Mouse (Mus musculus) 3T3-L1 (cell line): ENCODE data around the gene Fcgrt.
"Not testable (repeated sequence)": the region's sequence is repeated elsewhere in the genome, so short reads cannot be mapped to it uniquely, and the experiment has no call there.

Experiments used
- DNase-seq: peaks from one replicate; pipeline ENCODE4 v3.0.0-alpha.2; 2015; ENCODE audit warnings: low read depth, low spot score

The Fcgrt gene

DNA sequence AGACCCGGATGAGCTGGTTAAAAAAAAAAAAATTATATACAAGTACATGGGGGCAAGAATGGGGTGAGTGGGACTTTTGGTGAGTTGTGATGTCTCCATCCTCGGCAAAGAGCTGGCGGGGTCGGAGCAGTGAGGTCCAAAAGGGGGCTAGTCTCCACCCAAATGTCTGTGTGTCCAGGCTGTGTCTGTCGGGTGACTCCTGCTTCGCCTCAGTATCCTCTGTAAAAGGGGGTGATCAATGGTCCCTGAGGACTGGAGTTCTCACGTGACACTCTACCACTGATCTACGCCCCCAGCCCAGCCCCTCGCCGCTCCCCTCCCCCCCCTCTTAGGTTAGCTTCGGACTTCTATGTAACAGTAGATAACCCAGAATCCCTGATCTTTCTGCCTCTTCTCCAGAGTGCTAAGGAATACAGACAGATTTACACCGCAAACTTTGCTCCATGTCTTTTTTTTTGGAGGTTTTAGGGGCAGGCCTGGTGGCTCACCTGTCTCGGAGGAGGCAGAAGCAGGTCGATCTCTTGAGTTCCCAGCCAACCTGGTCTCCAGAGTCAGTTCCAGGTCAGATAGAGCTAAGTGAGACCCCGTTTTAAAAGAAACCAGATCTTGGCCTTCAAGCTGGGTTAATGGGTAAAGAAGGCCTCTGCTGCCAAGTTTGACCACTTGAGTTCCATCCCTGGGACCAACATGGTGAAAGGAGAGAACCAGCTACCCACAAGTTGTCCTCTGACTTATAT is 26.3 kb upstream of the Fcgrt start:
- no peak for DNase-seq

GRCm38 (mm10) chr7:45129318-45129717 is 25.7 kb upstream of the Fcgrt start:
- peak; percentile 73 for DNase-seq

GRCm38 (mm10) chr7:45128624-45129246 is 25.1 kb upstream of the Fcgrt start, which contains the start of gene Rpl13a:
Gene Rpl13a, minus strand, starts transcription at chr7:45128761.
- DNase-seq, result peak; percentile 98

DNA sequence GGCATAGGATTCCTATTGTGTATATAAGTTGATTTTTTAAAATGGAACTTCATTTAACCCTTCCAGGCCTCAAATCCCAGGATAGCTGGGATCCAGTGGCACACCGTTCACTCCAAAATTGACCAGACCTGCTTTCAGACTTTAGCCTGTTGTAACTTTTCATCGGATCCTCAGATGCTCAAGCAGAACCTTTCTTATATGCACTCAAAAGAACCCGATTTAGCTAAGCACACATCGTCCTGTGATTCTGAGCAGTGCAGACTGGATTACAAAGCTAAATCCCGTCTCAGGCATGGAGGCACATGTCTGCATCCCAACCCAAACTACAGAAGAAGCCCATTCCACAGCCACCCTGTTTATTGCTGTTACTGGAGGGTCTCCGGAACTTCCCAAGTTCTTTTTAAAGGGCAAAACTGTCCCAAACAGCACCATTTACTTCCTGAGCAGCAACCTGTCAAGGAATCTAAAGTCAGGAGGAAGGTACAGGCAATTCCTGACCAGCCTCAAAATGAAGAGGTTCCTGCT is 24.1 kb upstream of the Fcgrt start:
- peak; percentile 22 for DNase-seq

DNA sequence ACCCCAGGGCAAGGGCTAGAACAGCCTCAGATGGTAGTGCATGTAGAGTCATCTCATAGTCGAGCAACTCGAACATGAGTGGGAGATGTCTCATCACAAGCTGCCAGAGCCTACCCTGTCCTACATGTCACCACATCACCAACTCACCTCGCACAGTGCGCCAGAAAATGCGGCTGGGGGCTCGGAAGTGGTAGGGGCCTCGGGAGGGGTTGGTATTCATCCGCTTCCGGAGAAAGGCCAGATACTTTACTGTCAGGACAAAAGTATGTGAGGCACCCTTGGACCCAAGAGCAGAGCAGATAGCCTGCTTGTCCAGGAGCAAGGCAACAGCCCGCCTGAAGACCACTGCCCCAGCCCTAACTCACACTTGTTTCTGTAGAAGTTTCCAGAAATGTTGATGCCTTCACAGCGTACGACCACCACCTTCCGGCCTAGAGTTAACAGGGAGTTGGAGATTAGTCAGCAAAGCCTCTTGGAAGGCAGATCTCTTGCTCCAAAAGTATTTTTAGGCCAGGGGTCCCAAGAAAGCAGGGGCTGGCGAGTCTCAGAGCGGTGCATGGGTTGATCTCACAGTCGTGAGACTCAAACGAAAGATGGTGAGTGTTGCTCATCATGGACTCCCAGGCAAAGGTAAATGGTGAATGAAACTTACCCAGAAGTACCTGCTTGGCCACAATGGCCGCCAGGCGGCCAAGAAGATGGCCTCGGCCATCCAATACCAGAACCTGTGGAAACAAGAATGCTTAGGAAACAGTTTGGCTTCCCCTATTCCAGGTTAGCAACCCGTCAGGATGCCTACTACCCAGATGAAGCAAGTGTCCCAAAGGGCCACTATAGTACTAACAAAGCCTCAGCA is 23.4 kb upstream of the Fcgrt start:
- peak; percentile 42 for DNase-seq

- DNase-seq, result no peak
Observed at GRCm38 (mm10) chr7:45126147-45126843, 22.6 kb upstream of the Fcgrt start.

DNA sequence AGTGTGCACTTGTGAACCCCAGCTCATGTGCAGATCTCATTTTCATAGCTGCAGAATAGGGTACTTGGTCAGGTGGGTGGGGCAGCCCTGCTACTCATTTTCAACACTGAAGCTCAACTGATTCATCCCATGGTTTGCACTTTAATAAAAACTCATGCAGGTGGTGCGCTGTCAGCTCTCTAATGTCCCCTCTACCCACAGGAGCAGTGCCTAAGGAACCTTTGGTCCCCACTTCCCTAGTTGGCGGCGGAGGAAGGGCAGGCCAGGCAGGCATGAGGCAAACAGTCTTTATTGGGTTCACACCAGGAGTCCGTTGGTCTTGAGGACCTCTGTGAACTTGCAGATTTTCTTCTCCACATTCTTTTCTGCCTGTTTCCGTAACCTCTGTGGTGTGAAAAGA is 22.0 kb upstream of the Fcgrt start:
- not testable (repeated sequence) for DNase-seq

DNA sequence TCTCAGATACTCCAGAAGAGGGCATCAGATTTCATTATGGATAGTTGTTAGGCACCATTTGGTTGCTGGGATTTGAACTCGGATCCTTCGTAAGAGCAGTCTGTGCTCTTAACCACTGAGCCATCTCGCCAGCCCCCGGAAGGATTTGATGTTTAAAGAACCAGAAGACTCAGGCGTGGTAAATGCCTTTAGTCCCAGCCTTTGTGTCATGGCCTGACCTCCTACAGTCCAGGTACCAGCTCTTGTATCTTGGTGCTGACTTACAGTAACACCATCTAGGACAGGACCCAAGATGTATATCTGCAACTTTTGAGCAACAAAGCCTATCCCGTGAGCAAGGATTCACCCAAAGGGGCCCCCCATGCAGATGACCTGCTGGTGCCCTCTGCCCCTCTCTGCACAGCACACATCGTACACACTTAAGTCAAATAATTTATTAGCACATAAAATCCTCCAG is 21.5 kb upstream of the Fcgrt start:
- DNase-seq, result peak; percentile 76

- DNase-seq, result peak; percentile 99
Observed at GRCm38 (mm10) chr7:45124224-45125143, 20.8 kb upstream of the Fcgrt start, which contains the start of gene Rps11. Gene Rps11, minus strand, starts transcription at chr7:45124439.

- peak; percentile 64 for DNase-seq
Observed at GRCm38 (mm10) chr7:45123186-45123570, 19.5 kb upstream of the Fcgrt start.

GRCm38 (mm10) chr7:45122561-45123185 is 19.0 kb upstream of the Fcgrt start:
- no peak for DNase-seq

DNA sequence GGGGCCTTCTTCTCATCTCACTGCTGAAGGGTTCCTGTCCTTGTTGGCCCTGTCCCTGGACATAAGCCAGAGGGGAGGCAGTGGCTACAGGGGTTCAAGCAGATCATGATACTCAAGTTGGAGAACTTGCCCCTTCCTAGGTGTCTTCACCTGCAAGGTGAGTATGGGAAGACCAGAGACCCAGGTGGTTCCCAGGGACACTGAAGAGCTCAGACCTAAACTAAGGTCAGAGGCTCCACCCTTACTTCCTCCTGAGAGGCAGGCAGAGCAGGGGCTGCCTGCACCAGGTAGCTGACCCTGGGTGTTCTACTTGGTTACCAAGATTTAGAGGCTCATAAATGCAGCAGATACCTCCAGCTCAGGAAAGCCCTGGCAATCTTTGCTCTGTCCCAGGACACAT is 18.3 kb upstream of the Fcgrt start:
- no peak for DNase-seq

DNA sequence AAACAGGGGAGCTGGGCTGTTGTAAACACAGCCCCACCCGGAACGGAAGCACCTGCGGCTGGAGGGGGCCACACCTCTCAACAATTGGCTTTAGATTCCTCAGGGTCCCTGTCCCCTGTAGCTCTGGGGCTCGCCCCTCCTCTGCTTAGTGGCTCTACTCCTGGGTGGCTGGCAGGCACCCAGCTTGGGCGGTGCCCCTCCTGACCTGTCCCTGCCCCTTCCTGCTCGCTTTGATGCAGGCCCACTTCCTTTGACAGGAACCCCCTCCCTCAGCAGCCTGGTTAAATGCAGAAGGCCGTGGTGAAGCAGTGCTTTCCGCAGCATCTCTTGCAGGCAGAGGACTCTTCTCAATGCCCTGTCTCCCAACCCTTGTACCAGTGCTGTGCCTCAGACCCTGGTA is 17.8 kb upstream of the Fcgrt start:
- no peak for DNase-seq

DNA sequence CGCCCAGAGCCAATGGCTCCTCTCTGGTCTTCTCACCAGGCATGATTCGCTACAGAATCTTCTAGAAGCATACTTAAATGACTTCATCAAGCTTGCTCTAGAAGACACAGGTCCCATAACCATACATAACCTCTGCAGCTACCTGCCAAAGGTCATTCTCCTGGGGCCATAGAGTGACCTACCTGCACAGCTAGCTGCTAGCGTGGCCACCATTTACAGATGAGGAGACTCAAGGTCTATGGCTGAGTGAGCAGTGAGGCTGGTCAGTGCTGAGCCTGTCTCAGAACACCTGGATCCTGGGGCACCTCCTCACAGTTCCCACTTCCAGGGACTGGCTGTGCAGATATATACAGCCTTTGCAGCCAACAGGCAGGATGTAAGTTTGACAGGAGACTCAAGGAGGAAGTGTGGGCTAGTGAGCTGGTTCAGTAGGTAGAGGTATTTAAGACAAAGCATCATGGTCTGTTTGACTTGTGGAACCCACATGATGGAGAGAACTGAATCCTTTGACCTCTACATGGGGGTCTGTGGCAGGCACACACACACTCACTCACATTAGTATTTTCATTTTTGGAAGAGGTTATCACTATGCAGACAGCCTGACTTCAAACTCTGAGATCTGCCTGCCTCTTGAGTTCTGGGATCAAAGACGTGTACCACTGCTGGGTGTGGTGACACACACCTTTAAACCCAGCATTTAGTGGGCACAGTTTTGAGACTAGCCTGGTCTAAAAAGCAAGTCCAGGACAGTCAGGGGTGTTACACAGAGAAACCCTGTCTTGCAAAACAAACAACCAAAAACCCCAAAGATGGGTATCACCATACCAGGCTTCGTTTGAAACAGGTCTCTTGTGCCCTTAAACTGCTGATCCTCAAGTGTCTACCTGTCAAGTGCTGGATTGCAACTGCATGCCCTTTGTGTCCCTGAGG is 16.4 kb upstream of the Fcgrt start:
- no peak for DNase-seq

DNA sequence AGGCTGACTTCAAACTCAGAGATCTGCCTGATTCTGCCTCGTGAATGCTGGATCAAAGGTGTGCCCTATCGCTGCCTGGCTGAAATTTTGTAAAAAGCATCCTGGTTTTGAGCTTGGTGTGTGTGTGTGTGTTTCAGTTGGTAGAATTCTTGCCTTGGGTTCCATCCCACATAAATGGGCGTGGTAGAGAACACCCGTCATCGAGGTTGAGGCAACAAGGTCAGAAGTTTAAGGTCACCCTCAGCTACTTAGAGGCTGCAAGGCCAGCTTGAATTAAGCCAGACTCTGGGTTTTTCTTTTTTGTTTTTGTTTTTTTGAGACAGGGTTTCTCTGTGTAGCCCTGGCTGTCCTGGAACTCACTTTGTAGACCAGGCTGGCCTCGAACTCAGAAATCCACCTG is 14.7 kb upstream of the Fcgrt start:
- no peak for DNase-seq

DNA sequence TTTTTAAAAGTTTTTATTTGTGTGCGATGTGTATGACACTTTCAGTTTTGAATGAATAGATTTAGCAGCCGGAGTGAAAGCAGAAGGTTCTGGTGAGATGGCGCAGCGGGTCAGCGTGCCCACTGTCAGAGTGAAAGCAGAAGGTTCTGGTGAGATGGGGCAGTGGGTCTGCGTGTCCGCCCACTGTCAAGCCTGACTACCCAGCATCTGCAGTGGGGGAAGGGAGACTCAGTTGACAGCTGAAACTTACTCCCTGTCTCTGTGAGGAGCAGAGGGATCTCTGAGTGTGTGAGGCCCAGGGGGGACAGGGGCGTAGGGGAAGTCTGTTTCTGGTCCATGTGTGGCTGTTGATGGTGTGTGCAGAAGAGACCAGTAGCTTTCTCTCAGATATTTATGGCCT is 13.9 kb upstream of the Fcgrt start:
- no peak for DNase-seq

GRCm38 (mm10) chr7:45113476-45113875 is 9.8 kb upstream of the Fcgrt start:
- DNase-seq, result no peak

GRCm38 (mm10) chr7:45112529-45112928 is 8.9 kb upstream of the Fcgrt start:
- DNase-seq, result no peak

DNA sequence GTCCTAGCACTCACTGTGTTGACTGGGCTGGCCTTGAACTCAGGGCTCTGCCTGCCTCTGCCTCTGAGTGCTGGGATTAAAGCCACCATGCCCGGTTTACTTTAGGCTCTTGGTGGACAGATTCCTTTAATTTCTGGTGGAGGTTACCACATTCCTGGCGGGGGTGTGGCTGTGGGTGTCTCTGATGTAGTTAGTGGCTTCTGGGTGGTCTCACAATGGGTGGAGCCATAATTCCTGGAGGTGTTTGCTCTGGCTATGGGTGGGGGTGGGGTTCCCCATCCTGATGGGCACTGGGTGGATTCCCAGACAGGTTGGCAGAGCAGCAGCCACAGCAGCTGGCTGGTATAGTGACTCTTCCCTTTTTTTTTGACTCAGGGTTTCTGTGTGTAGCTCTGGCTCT is 8.3 kb upstream of the Fcgrt start:
- DNase-seq, result no peak
